Mouse (Mus musculus) neural tube, embryonic 14.5 days (tissue): ENCODE measurements around the gene Ccdc85c. TPM values are rescaled to one million over a fixed set of nuclear protein-coding genes. Genes with fewer than 3 reads are reported as not detected.
A peak's percentile ranks its signal among the peaks of the same experiment; 100 is the strongest.

ENCODE experiments used
- ATAC-seq: fragments of 200-750 bp; cut with Nextera tagmentation; 2 replicates; pipeline ENCODE4 v1.8.0; 2017; ENCODE audit warnings: low read depth, mild to moderate bottlenecking, moderate TSS enrichment, moderate library complexity
- H3K27ac ChIP-seq: fragments of 300-500 bp; sonication (generic); 2 replicates; pipeline ENCODE4 v1.5.1; 2014; ENCODE audit warnings: low read depth, mild to moderate bottlenecking, control low read depth, low read length, moderate library complexity, mixed read lengths
- H3K27me3 ChIP-seq: fragments of 300-500 bp; sonication (generic); 2 replicates; pipeline ENCODE4 v1.6.1; 2014; ENCODE audit warnings: low read length; ENCODE audit not compliant: control insufficient read depth, insufficient read depth
- H3K36me3 ChIP-seq: fragments of 300-500 bp; sonication (generic); 2 replicates; pipeline ENCODE4 v1.6.1; 2014; ENCODE audit warnings: low read length, mixed read lengths; ENCODE audit not compliant: control insufficient read depth, insufficient read depth
- H3K4me1 ChIP-seq: fragments of 300-500 bp; sonication (generic); 2 replicates; pipeline ENCODE4 v1.6.1; 2014; ENCODE audit warnings: low read length; ENCODE audit not compliant: control insufficient read depth, insufficient read depth
- H3K4me2 ChIP-seq: fragments of 300-500 bp; sonication (generic); 2 replicates; pipeline ENCODE4 v1.6.1; 2014; ENCODE audit warnings: mild to moderate bottlenecking, low read depth, low read length, control low read depth
- H3K4me3 ChIP-seq: fragments of 300-500 bp; sonication (generic); 2 replicates; pipeline ENCODE4 v1.5.1; 2014; ENCODE audit warnings: low read depth, low read length, control low read depth, mixed read lengths
- H3K9ac ChIP-seq: fragments of 300-500 bp; sonication (generic); replicated peaks from 2 replicates; pipeline ENCODE4 v1.6.1; 2014; ENCODE audit warnings: low read depth, mild to moderate bottlenecking, control low read depth, low read length, mixed read lengths
- H3K9me3 ChIP-seq: fragments of 300-500 bp; sonication (generic); 2 replicates; pipeline ENCODE4 v1.6.1; 2016; ENCODE audit warnings: low read length; ENCODE audit not compliant: control insufficient read depth
- WGBS: fragments of 180-500 bp; shearing (Covaris S2); extraction: QIAGEN DNeasy Blood & Tissue Kit; methylation state at CpG from one replicate; pipeline ENCODE4 v1.1.7; 2014; 5-methylcytosine and 5-hydroxymethylcytosine counted together
- polyA plus RNA-seq: library from polyadenylated mRNA; unstranded; fragments of >200 nt; fragmentation: Nextera tagmentation; extraction: Ambion mirVana; gene quantifications from 2 replicates; pipeline ENCODE4 v1.2.1, GENCODE M21; 2014

The Ccdc85c gene
- polyA plus RNA-seq, 1 experiment from 2014 or later = 17.3 TPM

GRCm38 (mm10) chr12:108264918-108265317 is 10.3 kb downstream of the Ccdc85c start:
- no peaks in the 10 kb centered on the region for H3K27me3 ChIP-seq
- H3K4me2 ChIP-seq = no peak overlapping the region
- H3K36me3 ChIP-seq = no peaks in the 10 kb centered on the region
- 72% methylated on average over 7 of the region's 7 CpGs for WGBS
- H3K27ac ChIP-seq = peak overlapping the region; percentile 48; the same call in 1 of the 2 replicates
- peaks cover 61% of the 10 kb centered on the region for H3K4me1 ChIP-seq
- H3K9me3 ChIP-seq = no peaks in the 10 kb centered on the region
- H3K9ac ChIP-seq = no peak overlapping the region
- ATAC-seq = no peak
- no peak overlapping the region for H3K4me3 ChIP-seq

DNA sequence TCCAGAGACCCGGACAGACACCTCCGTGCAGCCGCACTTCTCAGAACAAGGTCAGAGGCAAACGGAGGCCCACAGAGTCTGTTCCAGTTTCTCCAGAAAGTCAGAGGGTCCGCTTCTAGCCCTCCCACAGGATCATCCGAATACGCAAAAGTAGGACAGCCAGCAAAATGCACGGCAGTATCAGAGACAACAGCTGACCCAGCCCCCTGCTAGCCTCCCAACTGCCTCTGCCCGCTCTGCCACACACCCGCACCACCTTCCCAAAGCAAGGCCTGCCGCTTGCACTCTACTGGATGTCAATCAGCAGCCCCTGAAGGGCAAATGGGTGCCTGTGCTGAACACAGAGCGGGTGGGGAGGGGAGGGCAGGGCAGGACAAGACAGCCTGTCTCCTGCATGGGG is 14.3 kb downstream of the Ccdc85c start:
- H3K27me3 ChIP-seq = no peaks in the 10 kb centered on the region
- no peak overlapping the region for H3K27ac ChIP-seq
- no peak overlapping the region for H3K9ac ChIP-seq
- H3K36me3 ChIP-seq = no peaks in the 10 kb centered on the region
- ATAC-seq = no peak
- no peak overlapping the region for H3K4me2 ChIP-seq
- H3K9me3 ChIP-seq = no peaks in the 10 kb centered on the region
- WGBS = 84% methylated on average over 12 of the region's 12 CpGs
- H3K4me1 ChIP-seq = peaks cover 57% of the 10 kb centered on the region
- no peak overlapping the region for H3K4me3 ChIP-seq

- no peaks in the 10 kb centered on the region for H3K9me3 ChIP-seq
- H3K4me2 ChIP-seq = no peak overlapping the region
- no peak overlapping the region for H3K4me3 ChIP-seq
- no peak overlapping the region for H3K9ac ChIP-seq
- ATAC-seq = no peak
- no peaks in the 10 kb centered on the region for H3K36me3 ChIP-seq
- WGBS = 65% methylated on average over 24 of the region's 24 CpGs
- H3K4me1 ChIP-seq = peaks cover 52% of the 10 kb centered on the region
- peak overlapping the region; percentile 34; the same call in 1 of the 2 replicates for H3K27ac ChIP-seq
- no peaks in the 10 kb centered on the region for H3K27me3 ChIP-seq
These were observed 15.7 kb downstream of the Ccdc85c start for GRCm38 (mm10) chr12:108259322-108260049.

- H3K27ac ChIP-seq = no peak overlapping the region
- 45% methylated on average over 10 of the region's 10 CpGs for WGBS
- ATAC-seq = no peak
- no peak overlapping the region for H3K9ac ChIP-seq
- H3K27me3 ChIP-seq = no peaks in the 10 kb centered on the region
- no peaks in the 10 kb centered on the region for H3K36me3 ChIP-seq
- peaks cover 46% of the 10 kb centered on the region for H3K4me1 ChIP-seq
- H3K9me3 ChIP-seq = no peaks in the 10 kb centered on the region
- no peak overlapping the region for H3K4me3 ChIP-seq
- no peak overlapping the region for H3K4me2 ChIP-seq
These were observed 18.5 kb downstream of the Ccdc85c start for GRCm38 (mm10) chr12:108256734-108257133.

GRCm38 (mm10) chr12:108255960-108256359 is 19.3 kb downstream of the Ccdc85c start:
- Histone ChIP-seq H3K27me3 (no peaks in the 10 kb centered on the region), H3K4me2 (no peak overlapping the region), H3K4me1 (peaks cover 41% of the 10 kb centered on the region), H3K9ac (no peak overlapping the region), H3K9me3 (no peaks in the 10 kb centered on the region), H3K36me3 (no peaks in the 10 kb centered on the region), H3K4me3 (no peak overlapping the region), H3K27ac (no peak overlapping the region; the same call in 1 of the 2 replicates)
- 28% methylated on average over 5 of the region's 5 CpGs for WGBS
- ATAC-seq = no peak

DNA sequence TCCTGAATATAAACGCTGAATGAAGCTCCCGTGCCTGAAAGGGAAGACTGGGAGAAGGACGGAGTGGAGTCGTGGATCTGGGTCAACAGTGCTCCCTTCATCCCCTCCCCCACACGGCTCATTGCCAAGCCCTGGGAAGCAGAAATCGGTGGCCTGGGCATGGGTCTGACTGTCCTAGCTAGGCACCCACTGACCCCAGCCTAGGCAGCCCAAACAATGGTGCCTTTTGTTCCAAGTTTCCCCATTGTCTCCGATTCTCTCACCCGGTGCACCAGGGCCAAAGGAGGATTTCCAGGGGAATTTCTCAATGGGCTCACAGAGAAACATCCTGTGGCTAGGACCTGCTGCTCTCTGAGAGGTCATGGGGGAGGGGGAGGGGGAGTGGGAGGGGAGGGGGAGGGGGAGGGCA is 19.7 kb downstream of the Ccdc85c start:
- H3K9me3 ChIP-seq = no peaks in the 10 kb centered on the region
- H3K4me3 ChIP-seq = no peak overlapping the region
- WGBS = 3% methylated on average over 8 of the region's 8 CpGs
- ATAC-seq = peak; percentile 11; the same call in 1 of the 2 replicates
- peaks cover 41% of the 10 kb centered on the region for H3K4me1 ChIP-seq
- no peak overlapping the region for H3K4me2 ChIP-seq
- H3K9ac ChIP-seq = no peak overlapping the region
- no peak overlapping the region for H3K27ac ChIP-seq
- no peaks in the 10 kb centered on the region for H3K27me3 ChIP-seq
- no peaks in the 10 kb centered on the region for H3K36me3 ChIP-seq

- peaks cover 33% of the 10 kb centered on the region for H3K4me1 ChIP-seq
These were observed 22.2 kb downstream of the Ccdc85c start for GRCm38 (mm10) chr12:108253042-108253441.

DNA sequence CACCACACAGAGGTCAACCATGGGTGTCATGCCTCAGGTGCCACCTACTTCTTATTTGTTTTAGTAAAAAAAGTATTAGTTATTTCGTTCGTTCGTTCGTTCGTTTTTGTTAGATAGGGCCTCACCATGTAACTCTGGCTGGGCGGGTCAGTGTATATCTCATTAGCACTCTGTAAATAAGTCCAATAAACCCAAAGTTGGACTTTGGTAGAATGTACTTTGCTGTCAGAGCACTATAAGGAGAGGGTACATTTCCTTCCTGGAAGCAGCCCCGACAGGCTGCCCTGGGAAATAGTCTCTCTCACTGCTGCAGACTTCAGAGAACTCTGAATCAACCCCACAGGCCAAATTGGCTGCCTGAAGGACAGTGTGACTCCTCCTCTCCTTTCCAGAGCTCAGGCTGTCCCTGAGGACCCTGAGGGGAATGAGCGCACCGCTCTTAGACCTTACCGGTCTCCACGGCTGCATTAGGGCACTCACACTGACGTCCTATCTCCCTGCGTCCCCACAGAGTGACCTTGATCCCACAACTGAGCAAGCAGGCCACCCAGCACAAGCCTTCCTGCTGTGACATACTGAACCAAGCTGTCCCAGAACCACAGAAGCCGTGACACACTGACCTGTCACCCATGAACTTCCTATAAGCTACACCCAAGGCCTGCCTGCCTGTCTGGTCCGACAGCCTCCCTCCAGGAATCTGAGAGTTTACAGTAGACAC is 23.2 kb downstream of the Ccdc85c start:
- no peak overlapping the region for H3K4me2 ChIP-seq
- no peak overlapping the region for H3K27ac ChIP-seq
- ATAC-seq = no peak
- no peak overlapping the region for H3K9ac ChIP-seq
- no peaks in the 10 kb centered on the region for H3K9me3 ChIP-seq
- no peaks in the 10 kb centered on the region for H3K27me3 ChIP-seq
- H3K4me1 ChIP-seq = peaks cover 36% of the 10 kb centered on the region
- no peaks in the 10 kb centered on the region for H3K36me3 ChIP-seq
- no peak overlapping the region for H3K4me3 ChIP-seq
- WGBS = 72% methylated on average over 15 of the region's 15 CpGs

More at GRCm38 (mm10) chr12:108253042-108253441, 22.2 kb downstream of the Ccdc85c start:
- 55% methylated on average over 12 of the region's 12 CpGs for WGBS
- Histone ChIP-seq H3K4me3 (no peak overlapping the region), H3K27ac (no peak overlapping the region), H3K4me2 (no peak overlapping the region), H3K27me3 (no peaks in the 10 kb centered on the region), H3K9me3 (no peaks in the 10 kb centered on the region), H3K9ac (no peak overlapping the region), H3K36me3 (no peaks in the 10 kb centered on the region)
- no peak for ATAC-seq
